Mouse (Mus musculus): Measurements from ENCODE around the gene Tyrp1.

- no peak for TF ChIP-seq POLR2A (IDR thresholded peaks at IDR 0.05; ENCODE audit: control insufficient read depth, low read depth, low read length)
- no peak for TF ChIP-seq CTCF (IDR thresholded peaks at IDR 0.05; ENCODE audit: control insufficient read depth, insufficient read depth, insufficient replicate concordance, low read depth, low read length)
Observed at GRCm38 (mm10) chr4:80855495-80855894, 21.6 kb downstream of the Tyrp1 start.
